Mouse (Mus musculus) neural tube, embryonic 14.5 days (tissue): ENCODE measurements around the gene Ucma. TPM values are rescaled to one million over a fixed set of nuclear protein-coding genes. Genes with fewer than 3 reads are reported as not detected.

ENCODE experiments used
- ATAC-seq: fragments of 200-750 bp; cut with Nextera tagmentation; 2 replicates; pipeline ENCODE4 v1.8.0; 2017; ENCODE audit warnings: low read depth, mild to moderate bottlenecking, moderate TSS enrichment, moderate library complexity
- H3K27ac ChIP-seq: fragments of 300-500 bp; sonication (generic); 2 replicates; pipeline ENCODE4 v1.5.1; 2014; ENCODE audit warnings: low read depth, mild to moderate bottlenecking, control low read depth, low read length, moderate library complexity, mixed read lengths
- H3K27me3 ChIP-seq: fragments of 300-500 bp; sonication (generic); 2 replicates; pipeline ENCODE4 v1.6.1; 2014; ENCODE audit warnings: low read length; ENCODE audit not compliant: control insufficient read depth, insufficient read depth
- H3K36me3 ChIP-seq: fragments of 300-500 bp; sonication (generic); 2 replicates; pipeline ENCODE4 v1.6.1; 2014; ENCODE audit warnings: low read length, mixed read lengths; ENCODE audit not compliant: control insufficient read depth, insufficient read depth
- H3K4me1 ChIP-seq: fragments of 300-500 bp; sonication (generic); 2 replicates; pipeline ENCODE4 v1.6.1; 2014; ENCODE audit warnings: low read length; ENCODE audit not compliant: control insufficient read depth, insufficient read depth
- H3K4me2 ChIP-seq: fragments of 300-500 bp; sonication (generic); 2 replicates; pipeline ENCODE4 v1.6.1; 2014; ENCODE audit warnings: mild to moderate bottlenecking, low read depth, low read length, control low read depth
- H3K4me3 ChIP-seq: fragments of 300-500 bp; sonication (generic); 2 replicates; pipeline ENCODE4 v1.5.1; 2014; ENCODE audit warnings: low read depth, low read length, control low read depth, mixed read lengths
- H3K9ac ChIP-seq: fragments of 300-500 bp; sonication (generic); replicated peaks from 2 replicates; pipeline ENCODE4 v1.6.1; 2014; ENCODE audit warnings: low read depth, mild to moderate bottlenecking, control low read depth, low read length, mixed read lengths
- H3K9me3 ChIP-seq: fragments of 300-500 bp; sonication (generic); 2 replicates; pipeline ENCODE4 v1.6.1; 2016; ENCODE audit warnings: low read length; ENCODE audit not compliant: control insufficient read depth
- WGBS: fragments of 180-500 bp; shearing (Covaris S2); extraction: QIAGEN DNeasy Blood & Tissue Kit; methylation state at CpG from one replicate; pipeline ENCODE4 v1.1.7; 2014; 5-methylcytosine and 5-hydroxymethylcytosine counted together
- polyA plus RNA-seq: library from polyadenylated mRNA; unstranded; fragments of >200 nt; fragmentation: Nextera tagmentation; extraction: Ambion mirVana; gene quantifications from 2 replicates; pipeline ENCODE4 v1.2.1, GENCODE M21; 2014

The Ucma gene
- polyA plus RNA-seq, 1 experiment from 2014 or later: not detected

GRCm38 (mm10) chr2:5029808-5030207, 53.9 kb downstream of the Ucma start:
- H3K9me3 ChIP-seq: no peaks in the 10 kb centered on the region
- no peaks in the 10 kb centered on the region for H3K4me1 ChIP-seq
- H3K36me3 ChIP-seq: no peaks in the 10 kb centered on the region
- H3K27me3 ChIP-seq: no peaks in the 10 kb centered on the region
- WGBS: 83% methylated on average over 4 of the region's 4 CpGs
- H3K4me2 ChIP-seq: no peak overlapping the region
- no peak overlapping the region for H3K4me3 ChIP-seq
- ATAC-seq: no peak
- no peak overlapping the region for H3K9ac ChIP-seq
- H3K27ac ChIP-seq: no peak overlapping the region

- Histone ChIP-seq H3K27ac (no peak overlapping the region), H3K27me3 (no peaks in the 10 kb centered on the region), H3K4me2 (no peak overlapping the region), H3K4me1 (no peaks in the 10 kb centered on the region), H3K4me3 (no peak overlapping the region), H3K9ac (no peak overlapping the region), H3K9me3 (no peaks in the 10 kb centered on the region), H3K36me3 (no peaks in the 10 kb centered on the region)
- ATAC-seq: no peak
- WGBS: 86% methylated on average over 7 of the region's 7 CpGs
These were observed 55.3 kb downstream of the Ucma start for GRCm38 (mm10) chr2:5031215-5031614.

- no peak overlapping the region for H3K27ac ChIP-seq
- ATAC-seq: no peak
- no peaks in the 10 kb centered on the region for H3K27me3 ChIP-seq
- H3K9ac ChIP-seq: no peak overlapping the region
- H3K4me2 ChIP-seq: no peak overlapping the region
- no peaks in the 10 kb centered on the region for H3K36me3 ChIP-seq
- no peak overlapping the region for H3K4me3 ChIP-seq
- no peaks in the 10 kb centered on the region for H3K4me1 ChIP-seq
- WGBS: 82% methylated on average over 5 of the region's 5 CpGs
- no peaks in the 10 kb centered on the region for H3K9me3 ChIP-seq
These were observed 56.7 kb downstream of the Ucma start for GRCm38 (mm10) chr2:5032665-5033064.

- Histone ChIP-seq H3K9me3 (no peaks in the 10 kb centered on the region), H3K4me3 (no peak overlapping the region), H3K9ac (no peak overlapping the region), H3K4me1 (no peaks in the 10 kb centered on the region), H3K27me3 (no peaks in the 10 kb centered on the region), H3K4me2 (no peak overlapping the region), H3K36me3 (no peaks in the 10 kb centered on the region), H3K27ac (no peak overlapping the region)
- ATAC-seq: no peak
- 73% methylated on average over 15 of the region's 15 CpGs for WGBS
These were observed 57.9 kb downstream of the Ucma start for GRCm38 (mm10) chr2:5033546-5034420.

GRCm38 (mm10) chr2:5034801-5035200, 58.9 kb downstream of the Ucma start:
- no peak for ATAC-seq
- 82% methylated on average over 8 of the region's 8 CpGs for WGBS

GRCm38 (mm10) chr2:5035241-5035640, 59.3 kb downstream of the Ucma start:
- Histone ChIP-seq H3K4me2 (no peak overlapping the region), H3K36me3 (no peaks in the 10 kb centered on the region), H3K4me3 (no peak overlapping the region), H3K9me3 (no peaks in the 10 kb centered on the region), H3K27ac (no peak overlapping the region), H3K9ac (no peak overlapping the region), H3K4me1 (no peaks in the 10 kb centered on the region), H3K27me3 (no peaks in the 10 kb centered on the region)
- ATAC-seq: no peak
- 84% methylated on average over 9 of the region's 9 CpGs for WGBS

More at GRCm38 (mm10) chr2:5034801-5035200, 58.9 kb downstream of the Ucma start:
- Histone ChIP-seq H3K4me1 (no peaks in the 10 kb centered on the region), H3K27me3 (no peaks in the 10 kb centered on the region), H3K4me3 (no peak overlapping the region), H3K9me3 (no peaks in the 10 kb centered on the region), H3K27ac (no peak overlapping the region), H3K9ac (no peak overlapping the region), H3K4me2 (no peak overlapping the region), H3K36me3 (no peaks in the 10 kb centered on the region)

Other genes starting within 250 kb of the Ucma start
- gene Sephs1, start 94.6 kb upstream of the Ucma start, polyA plus RNA-seq: 55.0 and 66.0 TPM in 2 replicates
- gene Phyh, start 57.1 kb upstream of the Ucma start, polyA plus RNA-seq: 75.7 and 90.7 TPM in 2 replicates
- gene Mcm10, start 36.7 kb downstream of the Ucma start, polyA plus RNA-seq: 1.8 and 3.5 TPM in 2 replicates
- 14.6 and 16.6 TPM in 2 replicates for gene Optn, start 87.9 kb downstream of the Ucma start, polyA plus RNA-seq
- gene Ccdc3, start 161.7 kb downstream of the Ucma start, polyA plus RNA-seq: 16.9 and 20.0 TPM in 2 replicates